Mouse (Mus musculus): ENCODE data around the gene Cpsf4l. TPM values are rescaled to one million over a fixed set of nuclear protein-coding genes. Genes with fewer than 3 reads are reported as not detected.
A peak's percentile ranks its signal among the peaks of the same experiment; 100 is the strongest.

Gene Cpsf4l
- 0.48 and 0.52 TPM in 2 replicates for polyA plus RNA-seq (2015; fragmentation: Nextera tagmentation; extraction: Ambion mirVana)

DNA sequence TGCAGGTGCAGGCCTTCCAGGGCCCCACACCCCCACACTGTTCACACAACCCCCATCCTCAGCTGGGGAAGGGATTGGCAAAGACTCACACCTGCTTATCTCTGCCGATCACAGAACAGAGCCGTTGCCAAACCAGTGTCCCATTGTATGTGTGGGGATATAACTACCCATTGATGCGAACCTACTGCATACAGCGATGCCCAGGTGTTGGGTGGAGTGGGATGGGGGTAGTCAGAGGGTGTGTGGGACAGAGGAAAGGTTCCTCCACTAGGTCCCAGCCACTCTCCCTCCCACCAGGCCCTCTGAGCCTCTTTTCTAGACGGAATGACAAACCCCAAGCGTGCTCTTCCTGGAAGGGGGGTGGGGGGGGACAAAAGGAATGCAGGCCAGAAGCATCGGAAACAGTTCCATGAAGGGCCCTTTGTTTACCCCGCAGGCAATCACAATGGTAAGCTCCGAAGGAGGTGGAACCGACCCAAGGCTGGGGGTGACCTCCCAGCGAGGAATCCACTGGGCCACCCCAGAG is at the start of gene Cpsf4l:
TSS of gene Cpsf4l (minus strand) at position 287 of the 526 bp plus-strand sequence.
- Histone ChIP-seq H3K27me3 (peaks cover 28% of the 10 kb centered on the region), H3K4me3 (no peak within 1 kb of the TSS), H3K4me2 (peak within 1 kb of the TSS; percentile 13), H3K9ac (peak within 1 kb of the TSS; percentile 56; the same call in 1 of the 2 replicates), H3K27ac (peak within 1 kb of the TSS; percentile 73), H3K36me3 (peaks cover 13% of the 10 kb centered on the region), H3K4me1 (replicated peaks) (peaks cover 25% of the 10 kb centered on the region), H3K9me3 (no peaks in the 10 kb centered on the region)
- ATAC-seq (ENCODE audit: low FRiP score): peak; percentile 55
- WGBS: 3% methylated on average over 11 of the region's 11 CpGs

DNA sequence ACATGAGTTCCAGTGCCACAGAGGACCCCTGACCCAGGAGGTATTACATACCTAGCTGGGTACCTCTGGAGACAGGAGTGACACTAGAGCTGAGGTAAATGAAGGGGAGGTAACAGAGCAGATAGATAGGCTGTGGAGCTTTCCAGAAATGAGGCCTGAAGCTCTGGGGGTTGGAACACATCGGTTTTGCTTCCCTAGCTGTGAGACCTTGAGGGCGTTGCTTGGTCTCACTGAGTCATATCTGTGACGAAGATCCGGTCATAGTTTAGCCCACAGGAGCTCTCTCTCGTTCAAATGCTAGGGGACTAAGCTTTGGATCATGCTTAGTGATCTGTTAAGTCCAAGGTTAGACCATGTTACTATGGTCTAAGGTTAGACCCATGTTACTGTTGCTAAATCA is 49.0 kb upstream of the Cpsf4l start:
- no peak overlapping the region for H3K27ac ChIP-seq
- peaks cover 7% of the 10 kb centered on the region for H3K4me1 ChIP-seq (replicated peaks)
- H3K27me3 ChIP-seq: no peaks in the 10 kb centered on the region
- 95% methylated on average over 5 of the region's 5 CpGs for WGBS
- no peak for ATAC-seq (ENCODE audit: low FRiP score)
- no peak overlapping the region for H3K4me3 ChIP-seq
- H3K9me3 ChIP-seq: no peaks in the 10 kb centered on the region
- no peaks in the 10 kb centered on the region for H3K36me3 ChIP-seq
- no peak overlapping the region for H3K9ac ChIP-seq
- H3K4me2 ChIP-seq: no peak overlapping the region

DNA sequence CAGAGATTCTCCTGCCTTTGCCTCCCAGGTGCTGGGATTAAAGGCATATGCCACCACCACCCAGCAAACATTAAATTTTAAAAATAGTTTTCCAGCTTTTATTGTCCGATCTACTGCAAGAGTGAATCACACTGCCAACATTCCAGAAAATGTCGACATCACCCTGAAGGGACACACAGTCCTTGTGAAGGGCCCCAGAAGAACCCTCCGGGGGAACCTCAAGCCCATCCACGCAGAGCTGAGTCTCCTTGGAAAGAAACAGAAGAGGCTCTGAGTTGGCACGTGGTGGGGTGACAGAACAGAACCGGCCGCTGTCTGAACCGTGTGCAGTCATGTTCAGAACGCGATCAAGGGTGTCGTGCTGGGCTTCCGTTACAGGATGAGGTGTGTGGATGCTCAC is 46.8 kb upstream of the Cpsf4l start:
- peaks cover 7% of the 10 kb centered on the region for H3K4me1 ChIP-seq (replicated peaks)
- H3K4me3 ChIP-seq: no peak overlapping the region
- H3K9me3 ChIP-seq: no peaks in the 10 kb centered on the region
- ATAC-seq (ENCODE audit: low FRiP score): no peak
- H3K9ac ChIP-seq: no peak overlapping the region
- no peaks in the 10 kb centered on the region for H3K36me3 ChIP-seq
- H3K27ac ChIP-seq: no peak overlapping the region
- no peaks in the 10 kb centered on the region for H3K27me3 ChIP-seq
- WGBS: 94% methylated on average over 12 of the region's 12 CpGs
- no peak overlapping the region for H3K4me2 ChIP-seq

DNA sequence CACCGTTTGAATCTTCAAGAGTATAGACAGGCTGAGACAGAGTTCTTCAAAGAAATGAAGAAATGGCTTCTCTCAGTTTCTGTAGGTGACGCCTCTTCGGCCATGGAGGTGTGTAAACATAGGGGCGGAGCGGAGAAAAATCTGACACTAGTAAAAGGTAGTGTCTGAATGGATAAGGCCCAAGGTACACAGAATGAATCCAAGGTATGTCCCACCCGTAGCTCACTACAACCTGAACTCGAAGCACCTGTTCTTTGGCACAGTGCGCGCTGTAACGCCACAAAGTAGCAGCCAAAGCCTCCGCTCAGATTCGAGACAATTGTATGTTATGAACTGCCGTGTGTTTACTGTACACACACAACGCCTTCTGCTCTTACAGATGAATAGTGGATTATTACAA is 46.1 kb upstream of the Cpsf4l start:
- Histone ChIP-seq H3K36me3 (no peaks in the 10 kb centered on the region), H3K27ac (no peak overlapping the region), H3K4me1 (replicated peaks) (peaks cover 7% of the 10 kb centered on the region), H3K27me3 (no peaks in the 10 kb centered on the region), H3K4me3 (no peak overlapping the region), H3K9ac (no peak overlapping the region), H3K4me2 (no peak overlapping the region), H3K9me3 (no peaks in the 10 kb centered on the region)
- WGBS: 94% methylated on average over 14 of the region's 14 CpGs
- no peak for ATAC-seq (ENCODE audit: low FRiP score)

DNA sequence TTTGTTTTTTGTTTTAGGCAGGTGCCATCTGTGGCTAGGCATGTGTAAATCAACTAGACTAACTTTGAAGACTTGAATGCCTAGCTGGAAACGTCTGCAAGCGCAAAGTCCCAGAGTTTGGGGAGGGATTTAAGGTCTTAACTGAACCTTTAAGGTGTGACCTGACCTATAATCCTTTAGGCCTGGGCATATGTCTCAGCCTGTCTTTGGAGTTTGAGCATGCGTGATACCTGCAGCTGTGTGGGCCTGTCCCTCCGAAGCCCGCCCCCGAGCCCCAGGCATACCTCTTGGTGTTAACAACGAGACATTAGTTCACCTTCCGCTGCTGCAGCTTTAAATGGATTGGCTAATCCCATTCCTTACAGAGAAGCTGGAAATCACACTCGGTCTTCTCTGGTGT is 45.0 kb upstream of the Cpsf4l start:
- Histone ChIP-seq H3K27me3 (no peaks in the 10 kb centered on the region), H3K4me2 (no peak overlapping the region), H3K27ac (no peak overlapping the region), H3K9ac (no peak overlapping the region), H3K4me3 (no peak overlapping the region), H3K9me3 (no peaks in the 10 kb centered on the region), H3K36me3 (no peaks in the 10 kb centered on the region), H3K4me1 (replicated peaks) (peaks cover 16% of the 10 kb centered on the region)
- ATAC-seq (ENCODE audit: low FRiP score): no peak
- WGBS: 46% methylated on average over 9 of the region's 9 CpGs

DNA sequence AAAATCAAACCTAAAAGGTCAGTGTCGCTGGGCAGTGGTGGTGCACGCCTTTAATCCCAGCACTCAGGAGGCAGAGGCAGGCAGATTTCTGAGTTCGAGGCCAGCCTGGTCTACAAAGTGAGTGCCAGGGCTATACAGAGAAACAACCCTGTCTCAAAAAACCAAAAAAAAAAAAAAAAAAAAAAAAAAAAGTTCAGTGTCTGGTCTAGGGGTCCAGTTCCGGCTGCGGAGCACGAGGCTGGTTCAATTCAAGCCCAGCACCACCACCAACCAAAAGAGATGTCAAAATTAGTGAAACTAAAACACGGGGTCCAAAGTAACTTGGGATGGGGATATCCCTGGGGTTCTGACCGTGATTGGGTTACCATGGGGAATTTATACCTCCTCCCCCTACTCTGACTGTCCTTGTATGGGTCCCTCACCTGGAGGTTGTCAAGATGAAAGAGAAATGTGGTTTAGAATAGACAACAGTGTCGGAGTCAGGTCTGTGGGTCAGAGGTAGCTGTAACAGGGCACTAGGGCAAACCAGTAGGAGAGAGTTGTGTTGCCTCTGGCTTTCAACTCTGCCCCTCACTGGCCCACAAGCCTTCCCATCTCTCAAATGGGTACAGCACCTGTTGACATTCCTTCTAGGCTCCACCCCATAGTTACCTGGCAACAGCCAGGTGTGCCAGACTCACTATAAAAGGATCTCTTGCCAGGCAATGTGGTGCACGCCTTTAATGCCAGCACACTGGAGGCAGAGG is 43.0 kb upstream of the Cpsf4l start:
- Histone ChIP-seq H3K9ac (no peak overlapping the region), H3K4me1 (replicated peaks) (peaks cover 36% of the 10 kb centered on the region), H3K9me3 (no peaks in the 10 kb centered on the region), H3K4me3 (no peak overlapping the region), H3K4me2 (no peak overlapping the region; the same call in 1 of the 2 replicates), H3K27me3 (no peaks in the 10 kb centered on the region), H3K36me3 (no peaks in the 10 kb centered on the region), H3K27ac (no peak overlapping the region)
- no peak for ATAC-seq (ENCODE audit: low FRiP score)
- WGBS: 94% methylated on average over 10 of the region's 10 CpGs

DNA sequence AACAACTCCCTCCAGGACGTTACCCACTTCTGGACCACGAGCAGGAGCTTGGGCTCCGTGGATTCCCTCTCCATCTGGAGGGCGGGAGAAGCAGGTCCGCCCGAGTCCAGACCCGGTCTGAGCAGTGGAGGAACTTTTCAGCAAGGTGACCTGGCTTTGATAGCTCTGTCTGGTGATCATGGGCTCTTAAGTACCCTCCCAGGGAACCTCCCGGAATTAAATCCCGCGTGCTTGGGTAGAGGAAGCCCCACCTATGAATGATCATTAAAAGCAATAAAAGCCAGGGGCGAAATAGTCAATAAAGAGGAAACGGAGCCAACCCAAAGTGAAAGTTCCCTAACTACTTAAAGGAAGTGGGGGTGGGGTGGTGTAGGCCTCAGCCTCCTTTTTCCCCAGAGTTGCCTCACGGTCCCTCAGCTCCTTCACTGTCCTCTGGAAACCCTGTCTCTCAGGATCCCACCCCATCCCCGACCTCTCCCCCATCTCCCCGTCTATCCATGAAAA is 42.4 kb upstream of the Cpsf4l start:
- Histone ChIP-seq H3K36me3 (no peaks in the 10 kb centered on the region), H3K9me3 (no peaks in the 10 kb centered on the region), H3K9ac (peak overlapping the region; percentile 60), H3K27me3 (no peaks in the 10 kb centered on the region), H3K4me1 (replicated peaks) (peaks cover 43% of the 10 kb centered on the region), H3K27ac (peak overlapping the region; percentile 97), H3K4me3 (peak overlapping the region; percentile 89), H3K4me2 (peak overlapping the region; percentile 67)
- WGBS: 29% methylated on average over 15 of the region's 15 CpGs
- ATAC-seq (ENCODE audit: low FRiP score): peak; percentile 21; the same call in 1 of the 2 replicates

DNA sequence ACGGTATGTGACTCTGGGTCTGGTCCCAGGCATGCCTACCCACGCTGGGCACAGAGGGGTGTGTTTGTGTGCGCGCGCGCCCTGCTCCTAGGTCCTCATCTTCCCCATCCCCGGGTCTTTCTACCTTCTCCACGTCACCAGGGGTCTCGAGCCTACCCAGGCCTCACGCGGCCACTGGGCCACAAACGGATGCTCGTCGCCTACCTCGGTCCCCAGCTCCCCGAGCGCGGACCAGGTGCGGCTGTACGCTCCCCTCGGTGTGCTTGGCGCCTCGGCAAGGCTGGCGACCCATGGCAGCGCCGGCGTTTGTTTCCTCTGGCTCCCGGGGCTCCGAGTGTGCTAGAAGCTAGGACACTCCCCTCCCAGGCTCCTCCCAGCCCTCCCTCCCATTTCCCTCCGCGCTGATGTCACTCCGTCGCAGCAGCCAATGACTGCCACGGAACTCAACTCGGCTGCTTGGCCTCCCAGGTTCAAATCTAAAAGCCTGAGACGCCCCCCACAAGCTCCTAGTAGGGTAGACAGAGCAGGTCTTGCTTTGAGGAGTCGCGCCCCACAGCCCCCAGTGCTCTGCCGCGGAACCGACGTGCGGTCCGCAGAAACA is 41.8 kb upstream of the Cpsf4l start, which contains the start of gene Cdc42ep4:
TSS of gene Cdc42ep4 (minus strand) at position 398 of the 601 bp plus-strand sequence.
- H3K4me1 ChIP-seq (replicated peaks): peaks cover 47% of the 10 kb centered on the region
- no peaks in the 10 kb centered on the region for H3K27me3 ChIP-seq
- peak within 1 kb of the TSS; percentile 89 for H3K4me3 ChIP-seq
- H3K36me3 ChIP-seq: no peaks in the 10 kb centered on the region
- peak; percentile 84 for ATAC-seq (ENCODE audit: low FRiP score)
- H3K27ac ChIP-seq: peak within 1 kb of the TSS; percentile 97
- no peaks in the 10 kb centered on the region for H3K9me3 ChIP-seq
- under 1% methylated on average over 44 of the region's 44 CpGs for WGBS
- peak within 1 kb of the TSS; percentile 92 for H3K9ac ChIP-seq
- peak within 1 kb of the TSS; percentile 67 for H3K4me2 ChIP-seq

DNA sequence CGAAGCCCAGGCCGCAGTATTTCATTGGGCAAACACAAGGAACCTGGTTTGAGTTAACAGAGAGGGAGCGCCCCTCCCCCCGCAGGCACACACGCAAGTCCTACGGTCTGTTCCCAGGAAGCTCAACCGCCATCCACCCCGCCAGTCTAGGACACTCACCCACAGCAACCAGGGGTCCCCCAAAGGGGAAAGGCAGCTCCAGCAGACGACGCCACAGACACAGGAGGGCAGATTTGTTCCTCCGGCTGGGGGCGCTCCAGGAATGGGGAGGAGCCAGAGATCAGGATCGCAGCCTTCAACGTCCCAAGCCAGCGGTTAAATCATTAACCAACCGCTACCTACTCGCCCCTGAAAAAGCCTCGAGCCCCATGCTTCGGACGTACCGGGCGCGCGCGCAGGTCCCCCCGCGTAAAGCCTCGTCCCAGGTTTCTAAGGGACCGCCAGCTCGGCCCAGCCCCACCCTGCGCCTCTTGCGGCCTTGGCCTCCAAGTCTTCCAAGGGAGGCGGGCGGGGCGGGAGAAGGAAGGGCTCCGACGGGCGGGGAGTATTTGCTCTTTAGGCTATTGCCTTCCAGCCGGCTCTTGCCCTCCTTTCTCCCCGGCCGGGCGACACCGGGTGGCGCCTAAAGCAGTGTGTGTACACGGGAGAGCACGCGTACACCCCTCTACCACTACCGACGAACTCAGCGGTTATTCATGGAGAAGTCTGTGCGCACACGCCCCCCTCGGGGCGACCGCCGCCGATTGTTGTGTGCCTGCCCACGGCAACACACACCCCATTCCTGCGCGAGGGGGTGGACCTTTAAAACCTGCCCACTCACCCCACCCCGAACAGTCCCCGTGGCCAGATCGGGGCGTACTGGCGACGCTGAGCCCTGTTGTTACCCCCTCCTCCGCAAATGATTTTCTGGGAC is 41.0 kb upstream of the Cpsf4l start:
- under 1% methylated on average over 67 of the region's 67 CpGs for WGBS
- H3K36me3 ChIP-seq: no peaks in the 10 kb centered on the region
- no peaks in the 10 kb centered on the region for H3K27me3 ChIP-seq
- H3K9me3 ChIP-seq: no peaks in the 10 kb centered on the region
- H3K4me2 ChIP-seq: peak overlapping the region; percentile 67
- peak overlapping the region; percentile 97 for H3K27ac ChIP-seq
- peak overlapping the region; percentile 89 for H3K4me3 ChIP-seq
- H3K4me1 ChIP-seq (replicated peaks): peaks cover 51% of the 10 kb centered on the region
- peak overlapping the region; percentile 92 for H3K9ac ChIP-seq
- ATAC-seq (ENCODE audit: low FRiP score): peak; percentile 57

DNA sequence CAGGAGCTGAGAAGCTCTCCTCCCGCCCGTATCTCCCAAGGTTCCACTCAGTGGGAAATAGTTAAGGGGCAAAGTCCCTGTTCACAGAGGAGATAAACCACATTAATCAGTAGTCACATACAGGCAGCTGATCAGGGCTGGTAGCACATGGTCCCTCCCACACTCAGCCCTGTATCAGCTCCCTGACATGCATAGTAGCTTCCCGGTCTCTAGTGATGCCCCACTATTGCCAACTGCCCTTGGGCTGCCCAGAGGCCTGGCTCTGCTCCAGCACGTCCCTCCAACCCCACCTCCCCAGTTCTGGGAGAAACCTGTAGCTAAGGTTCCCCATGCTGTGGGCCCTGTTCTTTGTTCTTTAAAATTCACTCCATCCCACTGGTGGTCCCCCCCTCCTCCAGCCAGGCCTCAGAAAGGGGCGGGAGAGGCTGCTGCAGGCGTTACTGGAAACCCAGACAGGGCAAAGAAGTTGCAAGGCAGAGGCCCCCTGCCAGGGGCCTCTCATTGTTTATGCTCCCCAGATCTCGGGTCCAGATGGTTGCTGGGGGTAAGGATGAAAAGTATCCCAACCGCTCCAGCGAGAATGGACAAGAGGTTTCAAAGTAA is 40.0 kb upstream of the Cpsf4l start:
- Histone ChIP-seq H3K9me3 (no peaks in the 10 kb centered on the region), H3K9ac (peak overlapping the region; percentile 92), H3K36me3 (no peaks in the 10 kb centered on the region), H3K4me3 (peak overlapping the region; percentile 89), H3K27ac (peak overlapping the region; percentile 97), H3K4me2 (peak overlapping the region; percentile 67), H3K4me1 (replicated peaks) (peaks cover 58% of the 10 kb centered on the region), H3K27me3 (no peaks in the 10 kb centered on the region)
- under 1% methylated on average over 9 of the region's 9 CpGs for WGBS
- peak; percentile 37; the same call in 1 of the 2 replicates for ATAC-seq (ENCODE audit: low FRiP score)

DNA sequence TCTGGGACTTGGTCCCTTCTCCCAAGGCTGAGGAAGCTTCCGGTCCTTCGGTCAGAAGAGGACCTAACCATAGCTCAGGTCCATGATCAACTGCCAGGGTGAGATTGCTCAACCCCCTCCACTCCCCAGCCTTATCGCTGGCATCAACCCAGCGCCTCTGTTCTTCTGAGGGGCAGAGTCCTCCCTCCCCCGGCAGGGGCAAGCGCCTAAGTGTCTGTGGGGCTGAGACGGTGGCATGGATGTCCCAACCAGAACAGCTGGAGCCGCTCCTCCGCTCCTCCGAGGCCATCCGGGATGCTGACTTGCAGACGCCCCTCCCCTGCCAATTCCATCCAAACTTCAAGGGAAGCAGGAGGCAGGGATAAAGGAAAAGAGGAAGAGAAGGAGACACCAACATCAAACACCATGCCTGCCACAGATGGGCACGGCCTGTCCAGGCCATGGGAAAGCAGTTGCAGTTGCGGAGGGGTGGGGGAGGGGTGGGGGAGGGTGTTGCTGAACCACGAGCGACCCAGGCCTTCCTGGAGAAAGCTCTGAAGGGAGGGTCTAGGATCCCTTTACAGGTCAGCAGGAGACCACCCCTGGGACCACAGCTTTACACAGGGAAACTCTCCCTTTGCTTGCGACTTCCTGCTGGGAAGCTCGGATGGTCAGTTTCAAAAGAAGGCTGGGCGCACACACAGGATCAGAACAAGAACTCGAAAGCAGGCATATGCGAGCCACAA is 39.1 kb upstream of the Cpsf4l start:
- H3K9me3 ChIP-seq: no peaks in the 10 kb centered on the region
- no peaks in the 10 kb centered on the region for H3K27me3 ChIP-seq
- WGBS: 8% methylated on average over 21 of the region's 21 CpGs
- peak overlapping the region; percentile 92 for H3K9ac ChIP-seq
- peak overlapping the region; percentile 67 for H3K4me2 ChIP-seq
- peak overlapping the region; percentile 89 for H3K4me3 ChIP-seq
- peak overlapping the region; percentile 97 for H3K27ac ChIP-seq
- peaks cover 58% of the 10 kb centered on the region for H3K4me1 ChIP-seq (replicated peaks)
- ATAC-seq (ENCODE audit: low FRiP score): no peak
- H3K36me3 ChIP-seq: peaks cover 4% of the 10 kb centered on the region

Data from hindbrain, embryonic 13.5 days (tissue).